Mouse (Mus musculus) heart, postnatal 0 days (tissue): ENCODE data around the gene Inpp5b.

Source experiments
- CTCF ChIP-seq: IDR thresholded peaks from 2 replicates; pipeline ENCODE4 v1.5.1; 2016; ENCODE audit warnings: antibody characterized with exemption, control low read depth, low read depth
- EP300 ChIP-seq: IDR thresholded peaks from 2 replicates; pipeline ENCODE4 v1.6.1; 2016; ENCODE audit warnings: antibody characterized with exemption, low read depth

DNA sequence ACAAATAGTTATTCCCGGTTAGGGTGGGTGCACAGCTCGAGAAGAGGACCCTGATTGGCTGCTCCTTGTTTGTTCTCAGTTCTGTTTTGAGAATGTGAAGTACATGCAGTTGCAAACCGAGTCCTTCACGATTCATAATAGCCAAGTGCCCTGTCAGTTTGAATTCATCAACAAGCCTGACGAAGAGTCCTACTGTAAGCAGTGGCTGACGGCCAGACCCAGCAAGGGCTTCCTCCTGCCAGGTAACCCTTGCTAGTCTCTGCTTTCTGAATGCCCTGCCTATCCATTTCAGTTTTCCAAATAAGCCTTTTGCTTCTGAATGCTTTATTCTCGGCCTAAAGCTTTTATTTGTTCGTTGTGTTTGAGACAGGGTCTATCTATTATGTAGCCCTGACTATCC, 50.5 kb downstream of the Inpp5b start:
- no peak for TF ChIP-seq CTCF
- TF ChIP-seq EP300 = no peak
